Mouse (Mus musculus) midbrain, embryonic 14.5 days (tissue): ENCODE data around the gene Zfp451. TPM values are rescaled to one million over a fixed set of nuclear protein-coding genes. Genes with fewer than 3 reads are reported as not detected.
A peak's percentile ranks its signal among the peaks of the same experiment; 100 is the strongest.

ENCODE experiments used
- ATAC-seq: fragments of 200-750 bp; cut with Nextera tagmentation; 2 replicates; pipeline ENCODE4 v1.8.0; 2017; ENCODE audit warnings: moderate number of reproducible peaks, moderate library complexity; ENCODE audit not compliant: low FRiP score, low TSS enrichment
- DNase-seq: peaks from one replicate; pipeline ENCODE4 v3.0.0-alpha.2; 2015
- H3K27ac ChIP-seq: fragments of 300-500 bp; sonication (generic); replicated peaks from 2 replicates; pipeline ENCODE4 v1.5.1; 2014; ENCODE audit warnings: mild to moderate bottlenecking, low read depth, low read length, moderate library complexity
- H3K27me3 ChIP-seq: fragments of 300-500 bp; sonication (generic); 2 replicates; pipeline ENCODE4 v1.6.1; 2014; ENCODE audit warnings: low read length, control low read depth, mixed read lengths; ENCODE audit not compliant: control insufficient read depth, insufficient read depth
- H3K36me3 ChIP-seq: fragments of 300-500 bp; sonication (generic); 2 replicates; pipeline ENCODE4 v1.6.1; 2014; ENCODE audit warnings: low read length, control low read depth; ENCODE audit not compliant: control insufficient read depth, insufficient read depth
- H3K4me1 ChIP-seq: fragments of 300-500 bp; sonication (generic); 2 replicates; pipeline ENCODE4 v1.6.1; 2014; ENCODE audit warnings: mild to moderate bottlenecking, antibody characterized with exemption, low read length, control low read depth; ENCODE audit not compliant: control insufficient read depth, insufficient read depth
- H3K4me2 ChIP-seq: fragments of 300-500 bp; sonication (generic); 2 replicates; pipeline ENCODE4 v1.6.1; 2014; ENCODE audit warnings: mild to moderate bottlenecking, low read length, moderate library complexity
- H3K4me3 ChIP-seq: fragments of 300-500 bp; sonication (generic); replicated peaks from 2 replicates; pipeline ENCODE4 v1.5.1; 2014; ENCODE audit warnings: low read depth, low read length
- H3K9ac ChIP-seq: fragments of 300-500 bp; sonication (generic); replicated peaks from 2 replicates; pipeline ENCODE4 v1.6.1; 2014; ENCODE audit warnings: mild to moderate bottlenecking, low read length, moderate library complexity
- H3K9me3 ChIP-seq: fragments of 300-500 bp; sonication (generic); 2 replicates; pipeline ENCODE4 v1.6.1; 2016; ENCODE audit warnings: low read length, control low read depth, mixed read lengths; ENCODE audit not compliant: control insufficient read depth
- WGBS: fragments of 180-500 bp; shearing (Covaris S2); extraction: QIAGEN DNeasy Blood & Tissue Kit; methylation state at CpG from one replicate; pipeline ENCODE4 v1.1.7; 2014; 5-methylcytosine and 5-hydroxymethylcytosine counted together
- polyA plus RNA-seq: library from polyadenylated mRNA; unstranded; fragments of >200 nt; fragmentation: Nextera tagmentation; extraction: Ambion mirVana; gene quantifications from 2 replicates; pipeline ENCODE4 v1.2.1, GENCODE M21; 2014

The Zfp451 gene
- polyA plus RNA-seq, 1 experiment from 2014 or later, result 70.6 TPM

- no peak overlapping the region for H3K27ac ChIP-seq
- no peak overlapping the region for H3K9ac ChIP-seq
- H3K4me2 ChIP-seq, result no peak overlapping the region
- WGBS, result 87% methylated on average over 16 of the region's 16 CpGs
- H3K36me3 ChIP-seq, result peaks cover 43% of the 10 kb centered on the region
- no peak for DNase-seq
- no peaks in the 10 kb centered on the region for H3K27me3 ChIP-seq
- no peaks in the 10 kb centered on the region for H3K9me3 ChIP-seq
- ATAC-seq, result no peak
- H3K4me1 ChIP-seq, result no peaks in the 10 kb centered on the region
- no peak overlapping the region for H3K4me3 ChIP-seq
Measured at GRCm38 (mm10) chr1:33766520-33767508, 47.6 kb downstream of the Zfp451 start.

GRCm38 (mm10) chr1:33765468-33766080 is 48.8 kb downstream of the Zfp451 start:
- H3K4me1 ChIP-seq, result no peaks in the 10 kb centered on the region
- H3K36me3 ChIP-seq, result peaks cover 33% of the 10 kb centered on the region
- WGBS, result 81% methylated on average over 11 of the region's 11 CpGs
- no peak overlapping the region for H3K27ac ChIP-seq
- H3K9me3 ChIP-seq, result no peaks in the 10 kb centered on the region
- H3K27me3 ChIP-seq, result no peaks in the 10 kb centered on the region
- no peak overlapping the region for H3K9ac ChIP-seq
- no peak for DNase-seq
- no peak overlapping the region for H3K4me3 ChIP-seq
- H3K4me2 ChIP-seq, result no peak overlapping the region
- ATAC-seq, result no peak

GRCm38 (mm10) chr1:33763826-33764225 is 50.6 kb downstream of the Zfp451 start:
- Histone ChIP-seq H3K27ac (no peak overlapping the region), H3K4me2 (no peak overlapping the region), H3K4me3 (no peak overlapping the region), H3K9me3 (no peaks in the 10 kb centered on the region), H3K9ac (no peak overlapping the region), H3K27me3 (no peaks in the 10 kb centered on the region), H3K36me3 (peaks cover 24% of the 10 kb centered on the region), H3K4me1 (no peaks in the 10 kb centered on the region)
- ATAC-seq, result no peak
- no peak for DNase-seq
- WGBS, result 74% methylated on average over 2 of the region's 2 CpGs

GRCm38 (mm10) chr1:33758488-33758887 is 55.9 kb downstream of the Zfp451 start:
- H3K4me1 ChIP-seq, result 0 out of 2 replicates have a peak, but pooled peaks cover 5% of the 10 kb centered on the region
- no peaks in the 10 kb centered on the region for H3K9me3 ChIP-seq
- no peaks in the 10 kb centered on the region for H3K27me3 ChIP-seq
- no peak for DNase-seq
- no peak overlapping the region for H3K27ac ChIP-seq
- WGBS, result 63% methylated on average over 4 of the region's 4 CpGs
- no peak overlapping the region for H3K9ac ChIP-seq
- no peak overlapping the region for H3K4me3 ChIP-seq
- ATAC-seq, result no peak
- no peak overlapping the region for H3K4me2 ChIP-seq
- H3K36me3 ChIP-seq, result peaks cover 8% of the 10 kb centered on the region

- 0 out of 2 replicates have a peak, but pooled peaks cover 5% of the 10 kb centered on the region for H3K4me1 ChIP-seq
- WGBS, result 0% methylated on average over 61 of the region's 61 CpGs
- DNase-seq, result peak; percentile 74
- ATAC-seq, result peak; percentile 83
- H3K4me2 ChIP-seq, result peak within 1 kb of the TSS; percentile 93
- H3K9ac ChIP-seq, result peak within 1 kb of the TSS; percentile 83
- H3K36me3 ChIP-seq, result peaks cover 8% of the 10 kb centered on the region
- no peaks in the 10 kb centered on the region for H3K9me3 ChIP-seq
- no peaks in the 10 kb centered on the region for H3K27me3 ChIP-seq
- H3K27ac ChIP-seq, result 0 out of 2 replicates have a peak within 1 kb of the TSS, but pooled peaks have one; percentile 41
- peak within 1 kb of the TSS; percentile 69 for H3K4me3 ChIP-seq
Measured at GRCm38 (mm10) chr1:33757491-33758041, 56.8 kb downstream of the Zfp451 start, which contains the start of gene Bag2. Bag2 (minus strand) TSS chr1:33757795.

GRCm38 (mm10) chr1:33757033-33757413 is 57.4 kb downstream of the Zfp451 start:
- DNase-seq, result peak; percentile 55
- Histone ChIP-seq H3K36me3 (peaks cover 8% of the 10 kb centered on the region), H3K4me1 (0 out of 2 replicates have a peak, but pooled peaks cover 5% of the 10 kb centered on the region), H3K27me3 (no peaks in the 10 kb centered on the region), H3K9ac (peak overlapping the region; percentile 83), H3K4me3 (peak overlapping the region; percentile 69), H3K9me3 (no peaks in the 10 kb centered on the region), H3K4me2 (peak overlapping the region; percentile 93), H3K27ac (no peak overlapping the region)
- WGBS, result 8% methylated on average over 14 of the region's 14 CpGs
- peak; percentile 51 for ATAC-seq

- 40% methylated on average over 18 of the region's 18 CpGs for WGBS
Measured at GRCm38 (mm10) chr1:33756258-33757032, 58.0 kb downstream of the Zfp451 start.

GRCm38 (mm10) chr1:33755799-33756198 is 58.6 kb downstream of the Zfp451 start:
- no peaks in the 10 kb centered on the region for H3K27me3 ChIP-seq
- no peaks in the 10 kb centered on the region for H3K9me3 ChIP-seq
- no peak overlapping the region for H3K4me2 ChIP-seq
- H3K4me1 ChIP-seq, result 0 out of 2 replicates have a peak, but pooled peaks cover 5% of the 10 kb centered on the region
- H3K36me3 ChIP-seq, result peaks cover 8% of the 10 kb centered on the region
- WGBS, result 85% methylated on average over 7 of the region's 7 CpGs
- DNase-seq, result no peak
- no peak overlapping the region for H3K27ac ChIP-seq
- H3K9ac ChIP-seq, result no peak overlapping the region
- ATAC-seq, result no peak
- H3K4me3 ChIP-seq, result no peak overlapping the region

More at GRCm38 (mm10) chr1:33756258-33757032, 58.0 kb downstream of the Zfp451 start:
- Histone ChIP-seq H3K36me3 (peaks cover 8% of the 10 kb centered on the region), H3K9me3 (no peaks in the 10 kb centered on the region), H3K4me3 (peak overlapping the region; percentile 69), H3K9ac (no peak overlapping the region; the same call in 1 of the 2 replicates), H3K27ac (no peak overlapping the region), H3K27me3 (no peaks in the 10 kb centered on the region), H3K4me2 (peak overlapping the region; percentile 93), H3K4me1 (0 out of 2 replicates have a peak, but pooled peaks cover 5% of the 10 kb centered on the region)
- DNase-seq, result no peak
- ATAC-seq, result no peak
